Mouse (Mus musculus) spleen, adult 18-20 months (tissue): ENCODE results near the gene Fam171b.
A peak's percentile ranks its signal among the peaks of the same experiment; 100 is the strongest.

ENCODE experiments used
- DNase-seq, 2 experiments: peaks; one replicate each; pipeline ENCODE4 v3.0.0; 2022; ENCODE audit warnings: mixed read lengths in 2 of 2

The Fam171b gene

GRCm38 (mm10) chr2:83812483-83813272 is at the start of gene Fam171b:
Fam171b (plus strand) TSS chr2:83812636.
- peak; percentile 29 to 58 for DNase-seq

DNA sequence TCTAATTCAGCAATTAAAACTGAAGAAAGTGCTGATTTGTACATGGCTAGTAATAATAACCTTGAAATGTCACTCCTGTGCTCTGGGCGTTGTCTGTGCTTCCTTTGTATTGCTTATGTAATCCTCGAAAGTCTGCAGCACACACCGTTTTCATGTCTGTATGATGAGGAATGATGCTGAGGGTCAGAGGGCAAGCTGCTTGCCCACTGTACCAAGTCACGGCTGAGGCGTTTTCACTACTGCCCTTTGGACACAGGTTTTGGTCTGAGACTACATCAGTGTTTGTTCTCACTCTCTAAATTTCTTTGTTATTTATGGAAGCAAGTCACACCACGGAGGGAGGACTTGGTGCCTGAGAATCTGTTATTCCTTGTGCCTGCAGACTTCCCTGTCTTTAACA is 46.4 kb upstream of the Fam171b start:
- DNase-seq, result no peak

DNA sequence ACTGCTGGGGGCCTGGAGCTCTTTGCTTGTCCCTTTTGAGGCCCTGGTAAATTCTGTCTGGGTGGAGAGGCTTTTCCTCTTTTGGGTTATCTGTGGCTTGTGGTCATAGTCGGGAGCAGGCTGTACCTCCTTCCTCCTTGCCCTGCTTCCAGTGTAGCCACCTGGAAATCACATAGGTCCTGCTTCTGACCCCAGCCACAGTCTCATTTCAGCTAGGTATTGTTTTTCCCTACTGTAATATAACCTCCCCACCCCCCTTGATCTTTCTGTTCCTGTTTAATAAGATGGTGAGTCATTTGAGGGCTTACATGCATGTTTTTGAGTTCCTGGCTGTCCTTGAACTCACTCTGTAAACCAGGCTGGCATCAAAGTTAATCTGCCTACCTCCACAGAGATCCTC is 45.6 kb upstream of the Fam171b start:
- DNase-seq, result no peak

DNA sequence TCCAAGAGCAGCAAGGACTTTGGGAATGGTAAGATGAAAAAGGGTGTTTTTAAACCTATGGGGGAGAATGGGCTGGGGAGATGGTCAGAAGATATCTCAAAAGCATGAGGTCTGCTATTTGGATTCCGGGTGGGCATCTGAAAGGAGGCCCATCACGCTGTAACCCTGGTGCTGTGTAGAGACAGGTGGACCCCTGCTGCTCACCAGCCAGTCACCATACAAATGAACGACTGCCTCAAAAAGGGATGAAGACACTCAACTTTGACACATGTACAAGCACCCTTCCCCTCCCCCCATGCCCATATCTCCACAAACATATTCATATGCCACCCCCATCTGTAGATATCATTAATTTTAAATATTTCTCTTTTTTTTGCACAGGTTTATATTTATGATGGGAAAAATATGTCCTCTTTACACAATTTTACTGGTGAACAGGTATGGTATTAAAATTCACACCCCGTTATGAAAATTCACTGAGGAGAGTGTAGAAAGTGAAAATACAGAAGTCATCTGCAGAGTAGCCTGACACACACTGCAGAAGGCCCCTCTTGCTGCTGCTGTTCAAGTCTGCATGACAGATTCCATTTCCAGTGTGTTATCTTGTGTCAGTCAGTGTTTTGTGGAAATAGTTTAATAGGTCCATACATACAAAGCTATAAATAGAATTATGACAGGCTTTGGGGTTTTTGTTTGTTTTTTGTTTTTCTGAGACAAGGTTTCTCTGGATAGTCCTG is 44.0 kb upstream of the Fam171b start:
- no peak for DNase-seq

GRCm38 (mm10) chr2:83771155-83771812 is 41.2 kb upstream of the Fam171b start:
- peak in 1 of 2 experiments; percentile 40 for DNase-seq

DNA sequence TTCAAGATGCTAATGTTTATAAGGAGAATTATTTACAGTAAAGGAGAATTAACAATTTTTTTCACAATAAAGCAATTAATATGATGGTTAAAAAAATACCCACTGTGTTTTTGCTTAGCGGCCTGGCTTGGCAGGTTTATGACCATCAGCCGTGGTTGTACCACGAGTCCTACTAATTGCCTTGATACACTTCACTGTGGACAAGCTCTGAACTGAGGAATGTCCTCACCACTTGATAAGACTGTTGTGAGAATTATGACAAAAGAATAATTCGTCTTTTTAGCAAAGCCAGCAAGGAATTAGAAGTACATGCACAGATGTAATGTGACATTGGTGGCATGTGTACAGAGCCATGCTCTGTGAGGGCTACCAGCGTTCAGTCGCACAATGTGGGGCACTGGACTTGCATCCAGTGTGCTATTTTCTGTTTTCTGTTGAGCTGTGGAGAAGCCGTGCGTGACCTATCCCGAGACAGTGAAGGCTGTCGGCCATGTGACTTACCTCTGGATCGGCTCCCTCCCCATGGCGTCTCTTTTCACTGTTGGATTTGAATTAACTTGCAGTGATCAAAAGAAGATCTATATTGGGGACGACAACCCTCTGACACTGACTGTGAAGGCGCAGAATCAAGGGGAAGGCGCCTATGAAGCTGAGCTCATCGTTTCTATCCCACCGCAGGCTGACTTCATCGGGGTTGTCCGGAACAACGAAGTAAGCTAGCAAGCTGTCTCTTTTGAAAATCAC is 20.9 kb upstream of the Fam171b start:
- no peak for DNase-seq

DNA sequence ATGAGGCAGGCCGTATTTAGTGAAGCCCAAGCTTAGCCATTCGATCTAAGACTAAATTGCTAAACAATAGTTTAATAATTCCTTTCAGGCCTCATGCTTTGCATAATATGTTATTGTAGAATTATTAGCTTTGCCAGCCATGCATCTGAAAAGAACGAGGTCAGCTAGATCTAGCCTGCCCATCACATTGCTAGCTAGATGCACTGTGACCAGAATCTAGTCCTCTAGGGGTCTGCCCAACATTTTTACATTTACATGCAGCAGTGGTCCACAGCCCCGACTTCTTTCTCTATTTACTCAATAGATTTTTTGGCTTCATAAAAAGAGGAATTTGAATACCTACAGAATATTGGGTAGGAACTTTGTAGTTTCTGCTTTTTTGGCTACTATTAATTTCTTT is 20.3 kb upstream of the Fam171b start:
- DNase-seq, result no peak

GRCm38 (mm10) chr2:83795766-83796165 is 16.7 kb upstream of the Fam171b start:
- no peak for DNase-seq

GRCm38 (mm10) chr2:83797902-83798497 is 14.4 kb upstream of the Fam171b start:
- DNase-seq, result no peak

GRCm38 (mm10) chr2:83813273-83813892 is 947 bp downstream of the Fam171b start:
- DNase-seq, result no peak

GRCm38 (mm10) chr2:83814009-83814408 is 1.6 kb downstream of the Fam171b start:
- DNase-seq, result no peak

DNA sequence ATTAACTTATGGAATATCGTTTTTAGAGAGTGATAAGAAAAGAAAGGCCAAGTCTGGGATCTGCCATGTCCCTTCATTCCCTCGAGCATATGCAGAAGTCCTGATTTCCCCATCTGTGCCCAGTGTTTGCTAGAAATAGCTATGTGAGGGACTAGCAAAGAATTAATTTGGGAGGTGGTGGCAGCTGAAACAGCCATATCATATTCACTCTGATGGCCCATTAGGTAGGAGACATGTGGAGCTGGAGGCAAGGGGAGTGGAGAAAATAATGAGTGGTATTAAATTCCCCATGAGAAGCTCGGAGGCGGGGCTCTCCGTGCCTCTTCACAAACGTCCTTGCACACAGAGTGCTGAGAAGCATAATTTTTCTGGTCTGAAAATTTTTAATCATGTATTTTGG is 3.7 kb downstream of the Fam171b start:
- no peak for DNase-seq

DNA sequence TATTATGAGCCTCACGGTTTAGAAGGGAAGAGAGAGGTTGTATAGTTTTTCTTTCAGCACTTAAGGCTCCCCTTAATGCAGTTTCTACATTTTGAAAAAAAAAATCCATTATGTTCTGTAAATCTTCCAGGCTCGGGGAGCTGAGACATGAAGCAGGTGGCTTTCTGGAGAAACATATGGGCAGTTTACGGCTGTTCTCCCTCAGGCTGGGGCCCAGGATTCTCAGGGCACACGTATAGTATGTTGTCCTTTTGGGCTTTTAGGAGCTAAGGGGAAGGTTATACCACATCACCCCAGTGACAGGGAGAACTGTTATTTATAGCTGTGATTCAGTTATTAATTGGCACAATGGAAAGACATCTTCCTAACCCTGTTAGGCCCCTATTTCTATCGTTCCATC is 12.7 kb downstream of the Fam171b start:
- no peak for DNase-seq

DNA sequence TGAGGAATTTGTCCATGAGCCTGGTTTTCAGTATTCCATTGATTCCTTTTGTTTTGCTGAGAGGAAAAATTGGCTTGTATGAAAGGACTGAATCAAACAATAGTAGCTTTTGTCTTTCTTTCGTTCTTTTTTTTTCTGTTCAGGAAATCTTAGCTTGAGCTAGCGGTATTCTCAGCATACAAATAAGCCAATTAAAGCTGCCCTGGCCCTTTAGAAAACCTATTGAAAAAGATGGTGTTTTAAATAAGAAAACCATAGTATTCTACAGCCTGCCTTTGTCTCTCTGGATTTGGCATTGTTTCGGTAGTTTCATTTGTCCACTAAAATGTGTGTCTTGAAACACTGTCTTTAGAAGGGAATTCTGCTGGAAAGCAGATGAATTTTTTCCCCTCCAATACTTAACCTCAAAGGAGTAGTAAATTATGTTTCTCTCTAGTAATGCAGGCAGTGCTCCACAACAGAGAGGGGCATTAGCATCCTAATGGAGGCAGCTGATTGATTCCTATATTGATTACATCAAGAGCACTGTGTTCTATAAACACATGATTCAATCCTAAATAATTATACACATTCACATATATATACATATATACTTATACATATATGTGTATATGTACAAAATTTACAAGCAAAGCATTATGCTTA is 16.6 kb downstream of the Fam171b start:
- no peak for DNase-seq

DNA sequence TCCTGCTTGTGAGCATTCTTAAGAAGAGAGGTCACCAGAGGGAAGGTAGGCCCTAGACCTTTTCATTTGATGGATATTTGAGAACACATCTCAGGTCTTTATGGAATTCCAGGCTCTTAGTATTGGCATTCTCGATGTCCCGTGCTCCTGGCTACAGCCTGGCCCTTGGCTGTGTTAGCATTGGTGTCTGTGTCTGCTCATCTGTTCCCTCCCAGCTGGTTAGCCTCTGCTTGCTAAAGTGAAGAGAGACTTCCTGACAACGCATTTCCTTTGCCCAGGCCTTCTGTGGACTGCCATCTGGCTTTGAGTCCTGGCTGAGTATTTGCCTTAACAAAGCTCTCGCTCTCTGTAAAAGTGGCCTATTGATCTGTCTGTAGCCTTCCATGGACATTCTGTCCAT is 20.5 kb downstream of the Fam171b start:
- DNase-seq, result no peak

DNA sequence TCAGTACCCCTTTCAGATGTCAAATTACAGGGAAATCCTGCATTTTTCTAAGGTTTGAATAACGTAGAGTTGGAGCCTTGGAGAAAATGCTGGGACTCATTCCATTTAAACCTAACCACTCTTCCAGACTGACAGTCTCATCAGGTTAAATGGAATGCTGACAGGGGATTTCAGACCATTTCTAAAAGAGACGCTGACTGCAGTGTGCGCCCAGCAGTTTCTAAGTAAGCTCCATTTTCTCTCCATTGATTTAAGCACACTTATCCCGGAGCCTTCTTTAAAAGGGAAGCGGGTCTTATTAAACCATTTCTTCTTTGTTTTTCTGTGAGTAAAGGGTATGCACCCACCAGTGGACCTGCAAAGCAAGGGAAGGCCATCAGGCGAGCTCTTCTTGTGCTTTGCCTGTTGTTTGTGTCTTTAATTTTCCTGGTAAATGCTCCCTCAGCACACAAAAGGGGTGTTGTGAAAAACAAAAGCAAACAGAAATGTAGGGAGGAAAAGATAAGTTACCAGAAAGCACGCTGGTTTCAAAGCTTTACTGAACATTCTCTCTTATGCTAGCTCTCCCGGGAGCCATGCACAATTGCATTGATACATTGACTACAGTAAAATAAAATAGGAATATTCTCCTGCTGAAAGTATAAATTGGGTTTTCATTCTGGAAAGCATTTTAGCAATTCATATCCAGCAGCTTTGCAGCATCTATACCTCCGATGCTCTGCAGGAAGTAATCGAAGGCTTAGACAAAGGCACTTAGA is 23.1 kb downstream of the Fam171b start:
- no peak for DNase-seq

GRCm38 (mm10) chr2:83848495-83848894 is 36.1 kb downstream of the Fam171b start:
- no peak for DNase-seq

- no peak for DNase-seq
Measured at GRCm38 (mm10) chr2:83853423-83853822, 41.0 kb downstream of the Fam171b start.

DNA sequence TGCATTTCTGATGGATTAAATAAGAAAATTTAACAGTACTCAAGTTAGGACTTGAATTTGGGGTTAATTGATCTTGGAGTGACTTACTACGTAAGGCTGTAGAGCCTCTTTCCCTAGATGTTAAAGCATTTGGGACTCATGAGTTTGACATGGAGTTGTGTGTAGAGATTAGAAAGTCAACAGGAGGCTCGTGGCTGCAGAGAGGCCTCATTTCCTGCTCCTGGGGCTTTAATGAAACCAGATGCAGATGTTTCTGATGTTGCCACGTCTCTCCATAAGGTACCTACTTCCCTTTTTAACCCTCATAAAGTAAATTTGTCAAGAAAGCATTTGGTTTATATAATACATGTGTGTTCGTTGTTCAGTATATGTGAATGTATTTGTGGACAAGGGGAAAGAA is 43.8 kb downstream of the Fam171b start:
- DNase-seq, result no peak

DNA sequence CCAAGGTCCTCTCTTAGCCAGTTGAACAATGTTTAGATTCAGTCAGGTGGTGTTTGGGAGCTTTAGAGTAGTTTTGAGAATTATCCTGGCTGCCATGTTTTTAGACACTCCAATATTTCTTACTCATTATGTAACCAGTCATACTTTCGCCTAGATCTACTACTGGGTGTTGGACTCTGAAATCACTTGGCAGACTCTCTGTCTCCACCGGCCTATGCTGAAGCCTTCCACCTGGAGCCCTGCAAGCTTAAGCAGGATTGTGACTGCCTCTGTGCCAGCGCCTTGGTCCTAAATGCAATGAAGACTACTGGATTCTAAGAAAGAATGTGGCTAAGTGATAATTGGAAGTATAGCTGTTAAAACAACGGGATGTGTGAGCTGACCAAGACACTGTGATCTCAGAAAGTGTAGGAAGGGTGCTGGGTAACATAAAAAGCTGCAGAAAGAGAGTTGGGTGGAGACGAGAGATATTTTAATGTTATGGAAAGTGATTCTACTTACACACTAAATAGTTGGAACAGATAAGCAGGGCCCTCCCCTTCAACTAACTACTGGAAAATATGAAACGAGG is 71.5 kb downstream of the Fam171b start:
- DNase-seq, result no peak
